Mouse (Mus musculus) hindbrain, embryonic 15.5 days (tissue): Measurements from ENCODE around the gene Aebp2. TPM values are rescaled to one million over a fixed set of nuclear protein-coding genes. Genes with fewer than 3 reads are reported as not detected.
"Not testable (repeated sequence)": the region's sequence is repeated elsewhere in the genome, so short reads cannot be mapped to it uniquely, and the experiment has no call there.

Source experiments
- ATAC-seq: fragments of 200-750 bp; cut with Nextera tagmentation; 2 replicates; pipeline ENCODE4 v1.8.0; 2017; ENCODE audit warnings: low read depth, moderate number of reproducible peaks, moderate TSS enrichment; ENCODE audit not compliant: low FRiP score
- H3K27ac ChIP-seq: fragments of 300-500 bp; sonication (generic); replicated peaks from 2 replicates; pipeline ENCODE4 v1.5.1; 2015; ENCODE audit warnings: mild to moderate bottlenecking, inconsistent platforms
- H3K27me3 ChIP-seq: fragments of 300-500 bp; sonication (generic); 2 replicates; pipeline ENCODE4 v1.6.1; 2015; ENCODE audit warnings: control low read depth, inconsistent platforms
- H3K36me3 ChIP-seq: fragments of 300-500 bp; sonication (generic); 2 replicates; pipeline ENCODE4 v1.6.1; 2015; ENCODE audit warnings: control low read depth, inconsistent platforms
- H3K4me1 ChIP-seq: fragments of 300-500 bp; sonication (generic); replicated peaks from 2 replicates; pipeline ENCODE4 v1.6.1; 2015; ENCODE audit warnings: control low read depth, inconsistent platforms
- H3K4me2 ChIP-seq: fragments of 300-500 bp; sonication (generic); 2 replicates; pipeline ENCODE4 v1.6.1; 2015; ENCODE audit warnings: moderate library complexity, mild to moderate bottlenecking, inconsistent platforms
- H3K4me3 ChIP-seq: fragments of 300-500 bp; sonication (generic); 2 replicates; pipeline ENCODE4 v1.5.1; 2015; ENCODE audit warnings: mild to moderate bottlenecking, inconsistent platforms
- H3K9ac ChIP-seq: fragments of 300-500 bp; sonication (generic); 2 replicates; pipeline ENCODE4 v1.6.1; 2015; ENCODE audit warnings: inconsistent platforms
- H3K9me3 ChIP-seq: fragments of 300-500 bp; sonication (generic); 2 replicates; pipeline ENCODE4 v1.6.1; 2016; ENCODE audit warnings: control low read depth, inconsistent platforms
- WGBS: fragments of 180-500 bp; shearing (Covaris S2); methylation state at CpG from one replicate; pipeline ENCODE4 v1.1.7; 2015; 5-methylcytosine and 5-hydroxymethylcytosine counted together
- polyA plus RNA-seq: library from polyadenylated mRNA; unstranded; fragments of >200 nt; fragmentation: Nextera tagmentation; extraction: Ambion mirVana; gene quantifications from 2 replicates; pipeline ENCODE4 v1.2.1, GENCODE M21; 2015

The Aebp2 gene
- polyA plus RNA-seq, 1 experiment from 2014 or later, result 8.6 TPM

DNA sequence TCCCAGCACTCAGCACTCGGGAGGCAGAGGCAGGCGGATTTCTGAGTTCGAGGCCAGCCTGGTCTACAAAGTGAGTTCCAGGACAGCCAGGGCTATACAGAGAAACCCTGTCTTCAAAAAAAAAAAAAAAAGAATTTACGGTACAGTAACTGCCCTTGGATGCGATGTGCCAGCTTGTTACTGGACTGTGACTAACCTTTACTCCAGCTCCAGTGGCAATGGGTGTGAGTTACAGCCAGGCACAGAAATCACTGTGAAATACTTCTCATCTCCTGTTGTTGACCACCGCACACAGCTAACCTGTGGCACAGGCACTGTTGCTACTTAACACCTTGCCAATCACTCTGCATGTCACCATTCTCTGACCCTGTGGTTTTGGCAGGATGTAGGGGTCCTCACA, 26.9 kb upstream of the Aebp2 start:
- WGBS, result 97% methylated on average over 6 of the region's 6 CpGs
- not testable (repeated sequence) for H3K4me3 ChIP-seq, H3K4me1 ChIP-seq, H3K9ac ChIP-seq, ATAC-seq, H3K4me2 ChIP-seq, H3K9me3 ChIP-seq, H3K27me3 ChIP-seq, H3K27ac ChIP-seq
- H3K36me3 ChIP-seq, result peaks cover 46% of the 10 kb centered on the region

DNA sequence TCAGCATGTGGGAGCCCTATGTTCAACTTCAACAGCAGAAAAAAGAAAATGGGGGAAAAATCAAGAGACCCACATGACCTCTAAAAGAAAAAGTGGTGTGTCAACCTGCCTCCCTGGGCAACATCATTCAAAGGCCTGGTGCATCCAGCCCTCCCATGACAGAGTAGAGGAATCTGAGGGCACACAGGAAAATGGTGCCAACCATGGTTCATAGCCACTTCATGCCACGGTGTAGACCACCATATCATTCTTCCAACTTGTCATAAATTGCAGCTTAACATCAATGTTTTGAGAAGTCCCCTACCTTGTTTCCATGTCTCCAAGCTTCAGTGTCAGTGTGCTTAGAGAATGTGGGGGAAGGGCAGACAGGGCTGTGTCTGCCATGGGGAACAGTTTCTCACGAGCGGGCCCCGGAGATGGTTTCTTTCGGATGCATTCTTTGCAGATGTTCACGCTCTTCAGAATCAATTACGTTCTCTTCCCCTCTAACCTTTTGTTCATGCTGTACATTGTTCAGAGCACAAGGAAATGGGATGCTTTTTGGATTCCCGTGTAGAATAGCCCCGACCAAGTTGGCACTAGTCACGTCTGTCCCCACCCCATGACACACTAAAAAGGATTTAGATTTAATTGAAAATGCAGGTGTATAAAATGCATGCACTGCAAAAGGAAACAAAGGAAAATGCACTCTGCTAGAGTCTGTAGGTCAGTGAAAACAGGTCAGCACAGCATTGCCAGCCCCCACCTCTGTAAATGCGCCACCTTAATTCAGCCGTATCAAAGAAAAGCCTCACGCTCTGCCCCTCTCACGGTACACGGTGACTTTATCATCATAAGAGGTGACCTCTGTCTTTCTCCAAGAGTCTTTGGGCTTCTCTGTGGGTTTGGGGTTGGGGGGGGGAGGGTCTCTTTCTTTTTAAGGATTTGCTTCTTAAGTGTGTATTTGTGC, 24.8 kb upstream of the Aebp2 start:
- 31% methylated on average over 15 of the region's 15 CpGs for WGBS
- no peak overlapping the region for H3K27ac ChIP-seq
- H3K4me1 ChIP-seq, result 0 out of 2 replicates have a peak, but pooled peaks cover 5% of the 10 kb centered on the region
- 0 out of 2 replicates have a peak, but pooled peaks have one; percentile 29 for ATAC-seq
- H3K36me3 ChIP-seq, result peaks cover 29% of the 10 kb centered on the region
- no peak overlapping the region for H3K4me2 ChIP-seq
- H3K4me3 ChIP-seq, result no peak overlapping the region
- H3K27me3 ChIP-seq, result no peaks in the 10 kb centered on the region
- no peaks in the 10 kb centered on the region for H3K9me3 ChIP-seq
- no peak overlapping the region for H3K9ac ChIP-seq

DNA sequence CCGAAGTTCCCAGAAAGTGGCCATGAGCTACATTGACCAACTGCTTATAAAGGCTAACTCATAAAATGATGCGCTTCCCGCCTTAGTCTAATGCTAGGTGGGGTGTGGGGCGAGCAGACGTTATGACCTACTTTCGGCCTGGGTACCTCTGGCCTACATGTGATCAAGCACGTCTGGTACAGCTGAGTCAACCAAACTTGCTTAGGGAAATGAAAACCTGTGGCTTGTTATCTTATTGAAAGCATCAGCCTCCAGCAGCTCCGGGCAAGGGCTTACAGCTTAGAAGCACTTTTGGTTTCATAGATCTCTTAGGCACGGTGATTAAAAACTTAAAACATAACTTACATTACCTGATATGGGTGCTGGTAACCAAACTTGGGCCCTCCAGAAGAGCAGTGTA, 23.9 kb upstream of the Aebp2 start:
- peaks cover 7% of the 10 kb centered on the region for H3K4me1 ChIP-seq

DNA sequence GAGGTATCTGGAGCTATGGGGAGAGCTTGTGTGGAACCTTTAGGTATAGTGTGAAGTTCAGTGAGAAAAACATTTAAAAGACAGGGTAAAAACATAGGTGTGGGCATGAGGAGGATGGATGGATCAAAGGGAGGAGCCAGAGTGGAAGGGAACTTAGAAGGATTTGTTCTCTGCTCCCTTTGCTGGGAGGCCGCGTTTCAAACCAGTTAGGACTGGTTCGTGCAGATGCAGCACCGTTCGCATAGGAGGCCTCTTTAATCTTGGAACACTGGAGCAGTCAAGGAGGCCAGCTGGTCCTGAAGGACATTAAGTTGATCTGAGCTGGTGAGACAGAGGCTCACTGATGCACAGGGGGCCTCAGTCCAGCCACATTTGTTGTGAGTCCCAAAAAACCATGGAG, 23.1 kb upstream of the Aebp2 start:
- Histone ChIP-seq H3K9me3 (no peaks in the 10 kb centered on the region), H3K4me1 (peaks cover 11% of the 10 kb centered on the region), H3K4me2 (no peak overlapping the region), H3K4me3 (no peak overlapping the region), H3K27ac (no peak overlapping the region), H3K36me3 (peaks cover 14% of the 10 kb centered on the region), H3K9ac (no peak overlapping the region), H3K27me3 (no peaks in the 10 kb centered on the region)
- ATAC-seq, result no peak
- 87% methylated on average over 5 of the region's 5 CpGs for WGBS

More for the DNA sequence above, 23.9 kb upstream of the Aebp2 start:
- WGBS, result 87% methylated on average over 9 of the region's 9 CpGs
- peaks cover 22% of the 10 kb centered on the region for H3K36me3 ChIP-seq
- no peak overlapping the region for H3K27ac ChIP-seq
- H3K9ac ChIP-seq, result no peak overlapping the region
- H3K27me3 ChIP-seq, result no peaks in the 10 kb centered on the region
- ATAC-seq, result no peak
- no peak overlapping the region for H3K4me3 ChIP-seq
- no peak overlapping the region for H3K4me2 ChIP-seq
- no peaks in the 10 kb centered on the region for H3K9me3 ChIP-seq

DNA sequence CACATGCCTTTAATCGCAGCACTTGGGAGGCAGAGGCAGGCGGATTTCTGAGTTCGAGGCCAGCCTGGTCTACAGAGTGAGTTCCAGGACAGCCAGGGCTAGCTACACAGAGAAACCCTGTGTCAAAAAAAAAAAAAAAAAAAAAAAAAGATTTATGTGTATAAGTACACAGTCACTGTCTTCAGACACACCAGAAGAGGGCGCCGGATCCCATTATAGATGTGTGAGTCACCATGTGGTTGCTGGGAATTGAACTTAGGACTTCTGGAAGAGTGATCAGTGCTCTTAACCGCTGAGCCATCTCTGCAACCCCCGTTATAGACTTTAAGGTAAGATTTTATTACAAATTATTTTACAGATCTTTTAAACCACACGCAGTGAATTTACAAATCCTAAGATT, 21.8 kb upstream of the Aebp2 start:
- WGBS, result 96% methylated on average over 8 of the region's 8 CpGs
- H3K27ac ChIP-seq, H3K9ac ChIP-seq, ATAC-seq, H3K4me3 ChIP-seq, H3K4me2 ChIP-seq, H3K9me3 ChIP-seq, H3K36me3 ChIP-seq, H3K27me3 ChIP-seq: not testable (repeated sequence)
- peaks cover 13% of the 10 kb centered on the region for H3K4me1 ChIP-seq

DNA sequence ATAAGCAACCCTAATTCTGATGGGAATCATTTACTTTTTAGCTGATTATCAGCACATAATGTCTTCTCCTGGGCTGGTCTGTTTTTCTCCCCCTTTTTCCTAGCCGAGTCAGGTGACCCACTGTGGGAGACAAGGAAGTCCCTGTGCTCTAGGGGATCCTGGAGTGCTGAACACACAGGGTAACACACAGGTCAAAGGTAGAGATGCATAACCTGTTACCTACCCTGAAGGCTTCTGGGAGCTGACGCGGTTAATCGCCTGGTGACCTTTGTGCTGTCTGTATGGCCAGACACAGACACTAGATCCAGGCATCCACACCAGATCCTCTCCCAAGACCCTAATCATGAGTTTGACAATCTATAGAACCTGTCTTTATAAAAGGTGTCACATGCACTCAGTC, 21.3 kb upstream of the Aebp2 start:
- no peaks in the 10 kb centered on the region for H3K9me3 ChIP-seq
- WGBS, result 89% methylated on average over 4 of the region's 4 CpGs
- H3K27me3 ChIP-seq, result no peaks in the 10 kb centered on the region
- H3K4me2 ChIP-seq, result no peak overlapping the region
- no peak overlapping the region for H3K9ac ChIP-seq
- no peak overlapping the region for H3K4me3 ChIP-seq
- ATAC-seq, result no peak
- H3K27ac ChIP-seq, result no peak overlapping the region
- H3K36me3 ChIP-seq, result no peaks in the 10 kb centered on the region; the same call in 1 of the 2 replicates
- H3K4me1 ChIP-seq, result peaks cover 13% of the 10 kb centered on the region

DNA sequence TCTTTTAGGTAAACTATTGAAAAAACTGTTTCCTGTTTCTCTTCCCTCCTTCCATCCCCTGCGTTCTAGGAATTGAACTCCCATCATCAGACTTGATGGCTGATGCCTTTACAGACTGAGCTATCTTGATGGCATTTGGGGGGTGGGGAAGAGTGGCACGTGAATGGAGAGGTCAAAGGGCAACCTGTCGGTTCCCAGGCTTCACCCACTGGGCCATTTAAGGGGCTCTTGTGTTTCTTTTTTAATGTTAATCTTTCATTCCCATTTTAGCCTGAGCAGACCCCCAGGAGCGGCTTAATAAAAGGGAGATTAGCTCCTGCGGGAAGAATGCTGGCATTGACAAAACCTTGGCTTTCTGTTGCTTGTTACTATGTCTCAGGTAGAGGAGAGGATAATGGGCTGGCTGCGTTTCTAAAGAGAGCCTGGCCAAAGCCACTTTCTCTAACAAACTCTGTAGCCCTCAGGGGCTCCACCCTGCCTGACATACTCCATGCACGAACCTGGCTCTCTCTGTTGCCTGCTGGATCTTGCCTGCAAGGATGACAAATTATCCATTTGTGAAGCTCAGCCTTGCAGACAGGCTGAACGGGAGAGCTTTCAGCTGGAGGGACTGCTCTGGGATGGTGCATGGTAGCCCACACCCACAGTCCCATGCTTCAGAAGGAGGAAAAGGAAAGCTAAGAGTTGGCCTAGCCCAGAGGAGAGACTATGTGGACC, 19.1 kb upstream of the Aebp2 start:
- 4% methylated on average over 8 of the region's 8 CpGs for WGBS
- Histone ChIP-seq H3K9me3 (no peaks in the 10 kb centered on the region), H3K4me3 (no peak overlapping the region), H3K4me2 (no peak overlapping the region), H3K27me3 (no peaks in the 10 kb centered on the region), H3K27ac (0 out of 2 replicates have a peak overlapping the region, but pooled peaks have one; percentile 10), H3K4me1 (peaks cover 8% of the 10 kb centered on the region), H3K9ac (no peak overlapping the region), H3K36me3 (no peaks in the 10 kb centered on the region)
- peak; percentile 25; the same call in 1 of the 2 replicates for ATAC-seq

DNA sequence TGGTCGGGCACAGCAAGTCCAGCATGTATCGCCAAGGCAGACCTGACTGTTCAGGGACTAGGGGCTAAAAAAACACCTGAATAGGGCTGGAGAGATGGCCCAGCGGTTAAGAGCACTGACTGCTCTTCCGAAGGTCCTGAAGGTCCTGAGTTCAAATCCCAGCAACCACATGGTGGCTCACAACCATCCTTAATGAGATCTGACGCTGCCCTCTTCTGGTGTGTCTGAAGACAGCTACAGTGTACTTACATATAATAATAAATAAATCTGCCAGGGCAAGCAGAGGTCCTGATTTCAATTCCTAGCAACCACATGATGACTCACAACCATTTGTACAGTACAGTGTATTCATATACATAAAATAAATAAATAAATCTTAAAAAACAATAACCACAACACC, 17.3 kb upstream of the Aebp2 start:
- not testable (repeated sequence) for H3K9ac ChIP-seq, H3K9me3 ChIP-seq, H3K4me3 ChIP-seq, H3K4me1 ChIP-seq, H3K36me3 ChIP-seq, H3K27me3 ChIP-seq, ATAC-seq, H3K27ac ChIP-seq, H3K4me2 ChIP-seq
- 83% methylated on average over 5 of the region's 5 CpGs for WGBS

DNA sequence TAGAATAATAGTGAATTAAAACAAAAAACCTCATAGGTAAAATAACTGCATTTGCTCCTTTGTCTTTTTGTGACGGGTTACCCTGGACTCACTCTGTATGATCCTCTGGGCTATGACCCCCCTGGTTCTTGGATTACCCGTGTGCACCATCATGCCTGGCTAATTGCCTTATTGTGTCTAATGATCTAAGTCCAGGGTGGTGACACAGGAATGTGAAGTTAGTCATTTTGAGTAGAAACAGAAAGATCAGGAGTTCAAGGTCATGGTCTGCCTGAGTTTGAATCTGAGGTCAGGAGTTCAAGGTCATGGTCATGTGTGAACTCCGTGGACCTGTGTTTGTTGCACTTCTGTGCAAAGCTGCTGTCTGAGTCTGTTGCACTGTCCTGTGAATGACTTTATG, 16.7 kb upstream of the Aebp2 start:
- Histone ChIP-seq H3K4me3 (no peak overlapping the region), H3K4me1 (peaks cover 8% of the 10 kb centered on the region), H3K36me3 (no peaks in the 10 kb centered on the region), H3K27me3 (no peaks in the 10 kb centered on the region), H3K9me3 (no peaks in the 10 kb centered on the region), H3K4me2 (no peak overlapping the region), H3K27ac (no peak overlapping the region), H3K9ac (no peak overlapping the region)
- 71% methylated on average over 3 of the region's 3 CpGs for WGBS
- ATAC-seq, result no peak

DNA sequence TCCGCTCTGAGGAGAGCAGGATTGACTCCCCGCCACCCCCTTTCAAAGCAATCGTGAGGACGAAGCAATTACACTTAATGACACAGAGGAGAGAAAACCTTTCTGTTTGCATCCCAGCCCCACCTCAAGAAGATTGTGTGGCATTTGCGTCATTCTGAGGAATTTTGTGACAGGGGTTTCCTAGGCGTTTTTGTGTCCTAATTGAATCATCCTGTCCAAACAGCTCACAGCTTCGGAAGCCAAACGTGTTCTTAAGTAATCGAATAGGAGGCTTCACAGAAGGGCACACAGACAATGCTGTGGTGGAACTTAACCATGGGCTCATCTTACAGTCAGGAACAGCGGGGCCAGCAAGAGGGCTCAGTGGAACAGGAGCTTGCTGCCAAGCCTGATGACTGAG, 15.9 kb upstream of the Aebp2 start:
- Histone ChIP-seq H3K4me2 (no peak overlapping the region), H3K4me1 (peaks cover 8% of the 10 kb centered on the region), H3K36me3 (no peaks in the 10 kb centered on the region), H3K9me3 (no peaks in the 10 kb centered on the region), H3K27ac (no peak overlapping the region), H3K9ac (no peak overlapping the region), H3K27me3 (no peaks in the 10 kb centered on the region), H3K4me3 (no peak overlapping the region)
- 71% methylated on average over 10 of the region's 10 CpGs for WGBS
- no peak for ATAC-seq

DNA sequence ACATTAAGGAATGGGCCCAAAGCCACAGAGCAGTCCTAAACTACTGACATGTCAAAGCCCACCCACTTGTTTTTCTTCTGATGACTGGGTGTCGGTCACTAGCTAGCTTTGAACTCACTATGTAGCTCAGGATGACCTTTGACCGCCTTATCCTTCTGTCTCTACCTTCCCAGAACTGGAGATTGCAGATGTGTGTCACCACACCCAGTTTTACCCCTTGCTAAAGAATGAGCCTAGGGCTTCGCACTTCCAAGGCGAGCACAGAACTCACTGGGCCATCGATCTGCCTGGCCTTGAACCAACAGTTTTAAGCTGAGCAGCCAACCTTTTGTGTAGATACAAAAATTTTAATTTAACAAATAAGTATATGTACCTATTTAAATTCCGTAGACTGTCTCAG, 13.8 kb upstream of the Aebp2 start:
- Histone ChIP-seq H3K36me3 (no peaks in the 10 kb centered on the region), H3K4me2 (no peak overlapping the region), H3K4me1 (peaks cover 4% of the 10 kb centered on the region), H3K27me3 (no peaks in the 10 kb centered on the region), H3K9ac (no peak overlapping the region), H3K9me3 (no peaks in the 10 kb centered on the region), H3K27ac (no peak overlapping the region), H3K4me3 (no peak overlapping the region)
- 96% methylated on average over 6 of the region's 6 CpGs for WGBS
- ATAC-seq, result no peak

DNA sequence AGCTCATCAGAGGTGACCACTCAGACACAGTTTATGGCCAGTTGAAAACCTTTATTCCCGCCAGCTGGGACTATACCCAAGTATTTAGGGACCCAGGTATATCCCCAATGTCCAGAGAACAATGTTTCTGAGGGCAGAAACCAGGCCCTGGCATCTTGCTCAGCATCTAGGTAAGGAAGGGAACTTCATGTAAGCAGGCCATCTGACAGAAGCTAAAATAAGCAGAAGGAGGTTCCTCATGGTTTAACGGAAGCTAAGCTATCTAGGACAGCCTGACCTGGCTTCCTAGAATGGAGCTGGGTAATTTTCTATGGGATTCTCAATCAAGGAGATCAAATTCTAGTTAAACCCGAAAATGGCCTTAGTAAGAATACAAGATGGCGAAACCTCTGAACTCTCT, 12.9 kb upstream of the Aebp2 start:
- Histone ChIP-seq H3K27ac (no peak overlapping the region), H3K9ac (no peak overlapping the region), H3K4me3 (no peak overlapping the region), H3K9me3 (no peaks in the 10 kb centered on the region), H3K4me2 (no peak overlapping the region), H3K27me3 (no peaks in the 10 kb centered on the region), H3K4me1 (no peaks in the 10 kb centered on the region), H3K36me3 (no peaks in the 10 kb centered on the region)
- 90% methylated on average over 4 of the region's 4 CpGs for WGBS
- no peak for ATAC-seq
